Mouse (Mus musculus) heart, embryonic 15.5 days (tissue): ENCODE measurements at regions not wholly inside any gene's neighbourhood (a gene's known extent, or its start where the extent isn't known, plus 50 kb on each side); places are given as distances from the start of the nearest gene placed in this dataset.
"Not testable (repeated sequence)": the region's sequence is repeated elsewhere in the genome, so short reads cannot be mapped to it uniquely, and the experiment has no call there.

Source experiments
- ATAC-seq: fragments of 200-750 bp; cut with Nextera tagmentation; replicated peaks from 2 replicates; pipeline ENCODE4 v1.8.0; 2017; ENCODE audit warnings: low read depth, moderate TSS enrichment; ENCODE audit not compliant: insufficient number of reproducible peaks, insufficient read depth, low FRiP score
- H3K27ac ChIP-seq: fragments of 300-500 bp; sonication (generic); 2 replicates; pipeline ENCODE4 v1.5.1; 2015; ENCODE audit warnings: mild to moderate bottlenecking, inconsistent platforms
- H3K27me3 ChIP-seq: fragments of 300-500 bp; sonication (generic); 2 replicates; pipeline ENCODE4 v1.6.1; 2015; ENCODE audit warnings: inconsistent platforms
- H3K36me3 ChIP-seq: fragments of 300-500 bp; sonication (generic); 2 replicates; pipeline ENCODE4 v1.6.1; 2015; ENCODE audit warnings: mild to moderate bottlenecking, inconsistent platforms
- H3K4me1 ChIP-seq: fragments of 300-500 bp; sonication (generic); replicated peaks from 2 replicates; pipeline ENCODE4 v1.6.1; 2015; ENCODE audit warnings: inconsistent platforms
- H3K4me2 ChIP-seq: fragments of 300-500 bp; sonication (generic); 2 replicates; pipeline ENCODE4 v1.6.1; 2015; ENCODE audit warnings: inconsistent platforms, mild to moderate bottlenecking, moderate library complexity
- H3K4me3 ChIP-seq: fragments of 300-500 bp; sonication (generic); 2 replicates; pipeline ENCODE4 v1.5.1; 2015; ENCODE audit warnings: mild to moderate bottlenecking, inconsistent platforms
- H3K9ac ChIP-seq: fragments of 300-500 bp; sonication (generic); 2 replicates; pipeline ENCODE4 v1.6.1; 2015; ENCODE audit warnings: mild to moderate bottlenecking, inconsistent platforms
- H3K9me3 ChIP-seq: fragments of 300-500 bp; sonication (generic); replicated peaks from 2 replicates; pipeline ENCODE4 v1.6.1; 2016; ENCODE audit warnings: inconsistent platforms
- WGBS: fragments of 180-500 bp; shearing (Covaris S2); methylation state at CpG from one replicate; pipeline ENCODE4 v1.1.7; 2015; ENCODE audit warnings: mixed read lengths; 5-methylcytosine and 5-hydroxymethylcytosine counted together

DNA sequence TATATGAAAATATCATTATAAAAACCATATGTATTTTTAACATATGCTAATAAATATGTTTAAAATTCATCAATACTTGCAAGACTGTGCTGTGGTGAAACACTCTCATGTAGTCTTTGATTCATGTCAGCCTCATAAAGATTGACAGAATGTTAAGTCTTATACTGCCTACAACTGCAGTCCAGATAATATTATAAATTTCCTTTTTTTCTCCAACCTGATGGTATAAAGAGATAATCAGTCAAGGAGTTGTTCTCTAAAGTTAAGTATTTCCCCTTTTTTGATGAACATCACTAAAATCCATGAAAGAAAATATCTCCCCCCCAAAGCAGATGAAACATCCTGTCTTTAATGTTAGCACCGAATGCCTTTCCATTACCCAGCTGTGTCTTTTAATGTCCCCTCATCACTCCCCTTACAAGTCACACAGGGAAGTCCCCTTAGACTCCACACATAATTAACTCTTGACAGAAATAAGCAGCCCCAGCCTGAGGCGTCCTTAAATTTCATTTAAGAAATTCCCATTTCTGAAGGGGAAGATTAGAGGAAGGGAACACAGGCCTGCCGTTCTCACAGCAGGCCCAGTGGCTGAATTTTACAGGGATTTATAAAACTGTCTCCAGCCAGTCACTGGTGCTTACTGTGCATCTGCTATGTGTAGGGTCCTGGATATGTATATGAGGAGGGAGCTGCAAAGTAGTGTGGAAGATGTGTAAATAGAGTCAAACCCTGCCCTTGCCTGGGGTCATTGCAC, 129.0 kb upstream of the Tbl1xr1 start:
- no peak overlapping the region for H3K27ac ChIP-seq
- no peak for ATAC-seq

DNA sequence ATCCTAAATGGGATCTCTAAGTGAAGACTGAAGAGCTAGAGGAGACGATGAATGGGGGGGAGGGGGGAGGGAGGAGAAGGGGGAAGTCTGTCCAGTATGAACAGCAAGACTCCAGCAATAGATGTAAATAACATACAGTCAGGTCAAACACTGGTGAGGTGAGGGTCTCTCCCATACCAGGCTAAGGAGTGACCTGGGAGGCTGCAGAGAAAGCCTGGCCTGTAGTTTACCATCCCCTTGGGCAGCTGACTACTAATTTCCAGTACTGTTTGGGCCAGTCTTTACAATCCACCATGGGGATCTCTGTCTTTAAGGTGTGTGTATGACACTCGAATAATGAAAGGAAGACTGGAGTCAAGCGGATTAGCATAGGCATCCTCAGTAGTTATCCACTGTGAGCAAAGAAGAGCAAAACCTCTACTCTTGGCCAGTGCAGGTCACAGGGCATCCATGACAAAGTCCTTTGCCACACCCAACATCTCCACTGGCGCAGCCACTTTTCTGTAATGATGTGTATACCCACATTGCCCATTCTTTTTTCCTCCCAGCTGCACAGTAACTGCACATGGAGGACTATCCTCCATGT, 128.3 kb upstream of the Tbl1xr1 start:
- Histone ChIP-seq H3K9ac (no peak overlapping the region), H3K36me3 (no peaks in the 10 kb centered on the region), H3K4me1 (peaks cover 8% of the 10 kb centered on the region), H3K27me3 (no peaks in the 10 kb centered on the region), H3K27ac (no peak overlapping the region), H3K4me3 (no peak overlapping the region), H3K9me3 (no peaks in the 10 kb centered on the region), H3K4me2 (no peak overlapping the region)
- 77% methylated on average over 4 of the region's 4 CpGs for WGBS
- ATAC-seq = no peak

More for the DNA sequence above, 129.0 kb upstream of the Tbl1xr1 start:
- no peaks in the 10 kb centered on the region for H3K9me3 ChIP-seq
- WGBS = 48% methylated on average over 3 of the region's 3 CpGs
- H3K27me3 ChIP-seq = no peaks in the 10 kb centered on the region
- no peak overlapping the region for H3K4me3 ChIP-seq
- no peak overlapping the region for H3K9ac ChIP-seq
- no peak overlapping the region for H3K4me2 ChIP-seq
- peaks cover 2% of the 10 kb centered on the region for H3K4me1 ChIP-seq
- no peaks in the 10 kb centered on the region for H3K36me3 ChIP-seq

DNA sequence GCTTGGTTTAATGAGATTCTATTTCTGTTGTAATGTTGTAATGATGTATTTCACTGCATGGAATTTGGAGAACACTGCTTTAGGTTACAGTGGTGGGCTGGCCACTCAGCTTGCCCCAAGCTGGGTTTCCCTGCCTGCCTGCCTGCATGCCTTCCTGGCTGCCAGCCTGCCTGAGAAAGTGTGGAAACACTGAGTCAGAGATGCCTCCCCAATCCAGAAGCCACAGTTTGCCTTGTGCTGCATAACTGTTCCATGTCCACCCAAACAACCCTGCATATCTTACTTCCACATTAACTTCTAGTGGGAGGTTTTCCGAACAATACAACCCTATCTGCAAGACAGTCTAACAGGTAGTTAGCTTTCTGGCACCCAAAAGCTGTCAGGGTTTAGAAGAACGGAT, 127.0 kb upstream of the Tbl1xr1 start:
- H3K4me2 ChIP-seq = no peak overlapping the region
- H3K27me3 ChIP-seq = no peaks in the 10 kb centered on the region
- no peak overlapping the region for H3K27ac ChIP-seq
- H3K4me3 ChIP-seq = no peak overlapping the region
- H3K9me3 ChIP-seq = no peaks in the 10 kb centered on the region
- H3K9ac ChIP-seq = no peak overlapping the region
- WGBS = 72% methylated on average over 2 of the region's 2 CpGs
- peaks cover 12% of the 10 kb centered on the region for H3K4me1 ChIP-seq
- no peaks in the 10 kb centered on the region for H3K36me3 ChIP-seq
- no peak for ATAC-seq

DNA sequence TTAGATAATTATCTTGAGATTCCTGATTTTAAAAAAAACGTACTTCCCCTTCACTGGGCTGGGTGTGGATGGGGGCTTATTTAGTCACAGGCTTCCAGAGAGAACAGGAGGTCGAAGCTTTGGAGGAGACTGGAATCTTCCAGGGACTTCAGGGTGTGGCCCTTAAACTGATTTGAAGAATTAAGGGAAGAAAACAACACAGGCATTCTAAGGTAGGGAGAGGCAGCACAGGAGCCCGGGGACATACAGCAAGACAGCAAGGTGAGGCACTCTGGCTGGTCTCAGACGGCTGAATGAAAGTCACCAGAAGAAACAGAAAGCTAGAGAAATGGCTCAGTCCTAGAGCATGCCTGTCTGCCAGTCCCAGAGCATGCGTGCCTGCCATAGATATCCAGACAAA, 125.9 kb upstream of the Tbl1xr1 start:
- H3K4me2 ChIP-seq = no peak overlapping the region
- 63% methylated on average over 5 of the region's 5 CpGs for WGBS
- H3K27me3 ChIP-seq = no peaks in the 10 kb centered on the region
- peaks cover 13% of the 10 kb centered on the region for H3K4me1 ChIP-seq
- H3K4me3 ChIP-seq = no peak overlapping the region
- no peaks in the 10 kb centered on the region for H3K36me3 ChIP-seq
- no peak overlapping the region for H3K27ac ChIP-seq
- no peak overlapping the region for H3K9ac ChIP-seq
- no peak for ATAC-seq
- no peaks in the 10 kb centered on the region for H3K9me3 ChIP-seq

DNA sequence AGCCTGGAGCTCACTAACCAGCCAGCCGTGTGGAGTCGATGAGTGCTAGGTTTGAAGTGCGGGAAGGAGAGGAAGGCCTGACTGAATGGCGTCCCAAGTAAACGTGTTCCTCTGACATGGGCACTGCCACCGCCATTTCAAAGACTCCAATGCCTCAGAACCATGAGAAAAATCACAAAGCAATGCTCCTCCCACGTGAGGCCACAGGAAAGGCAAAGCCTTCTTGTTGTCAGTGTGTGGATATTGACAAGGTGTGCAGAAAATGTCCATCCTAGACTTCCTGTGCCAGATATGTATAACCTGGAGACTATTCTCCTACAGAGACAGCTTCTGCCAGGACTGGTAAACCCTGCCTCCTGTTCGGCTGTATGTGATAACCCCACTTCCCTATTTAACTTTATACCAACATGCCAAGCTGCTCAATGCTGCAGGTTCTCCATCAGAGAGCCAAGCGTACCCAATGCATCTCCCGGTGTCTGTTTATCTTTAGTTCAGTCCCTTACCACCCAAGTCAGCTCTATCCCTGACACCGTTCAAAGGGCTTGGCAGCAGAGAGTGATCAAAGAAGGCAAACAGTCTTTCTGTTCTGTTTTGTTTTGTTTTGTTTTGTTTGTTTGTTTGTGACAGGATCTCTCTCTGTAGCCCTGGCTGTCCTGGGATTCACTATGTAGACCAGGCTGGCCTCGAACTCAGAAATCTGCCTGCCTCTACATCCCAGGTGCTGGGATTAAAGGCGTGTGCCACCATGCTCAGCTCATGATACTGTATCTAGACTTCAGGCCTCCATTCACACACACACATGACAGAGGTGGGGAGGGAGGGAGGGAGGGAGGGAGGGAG, 124.8 kb upstream of the Tbl1xr1 start:
- H3K4me2 ChIP-seq = no peak overlapping the region
- H3K4me3 ChIP-seq = no peak overlapping the region
- no peak for ATAC-seq
- H3K9ac ChIP-seq = no peak overlapping the region
- no peak overlapping the region for H3K27ac ChIP-seq
- no peaks in the 10 kb centered on the region for H3K27me3 ChIP-seq
- H3K4me1 ChIP-seq = peaks cover 15% of the 10 kb centered on the region
- no peaks in the 10 kb centered on the region for H3K36me3 ChIP-seq
- no peaks in the 10 kb centered on the region for H3K9me3 ChIP-seq
- WGBS = 79% methylated on average over 13 of the region's 13 CpGs

DNA sequence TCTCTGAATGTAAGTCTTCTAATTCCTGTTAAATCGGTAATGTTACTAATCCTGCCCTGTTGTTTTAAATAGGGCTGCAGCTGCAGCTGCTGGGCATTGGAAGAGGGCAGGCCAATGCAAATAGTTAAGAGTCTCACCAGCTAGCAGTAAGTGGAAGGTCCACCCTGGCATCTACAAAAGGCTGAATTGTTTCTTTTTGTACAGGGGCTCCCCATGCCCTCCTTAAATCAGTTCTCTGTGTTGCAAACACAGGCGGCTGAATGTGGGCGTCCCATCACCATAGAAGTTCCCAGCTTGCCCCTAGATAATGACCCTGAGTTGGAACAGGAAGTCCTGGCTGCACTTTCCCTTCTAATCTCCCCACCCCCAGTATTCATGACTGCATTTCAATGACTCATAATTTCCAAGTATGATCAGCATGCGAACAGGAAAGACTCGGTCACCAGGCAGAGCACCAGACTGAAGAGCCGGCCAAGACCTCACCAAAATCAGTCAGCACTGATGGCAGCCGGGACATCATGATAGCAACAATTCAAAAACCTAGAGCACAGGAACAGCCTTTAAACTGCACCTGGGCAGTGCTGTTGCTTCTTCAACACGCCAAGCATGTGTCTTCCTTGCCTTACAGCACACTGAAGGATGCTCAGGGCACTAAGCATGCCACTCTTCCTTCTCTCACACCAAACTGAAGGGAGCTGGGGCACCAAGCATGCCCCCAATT, 123.6 kb upstream of the Tbl1xr1 start:
- peak; percentile 77 for ATAC-seq

DNA sequence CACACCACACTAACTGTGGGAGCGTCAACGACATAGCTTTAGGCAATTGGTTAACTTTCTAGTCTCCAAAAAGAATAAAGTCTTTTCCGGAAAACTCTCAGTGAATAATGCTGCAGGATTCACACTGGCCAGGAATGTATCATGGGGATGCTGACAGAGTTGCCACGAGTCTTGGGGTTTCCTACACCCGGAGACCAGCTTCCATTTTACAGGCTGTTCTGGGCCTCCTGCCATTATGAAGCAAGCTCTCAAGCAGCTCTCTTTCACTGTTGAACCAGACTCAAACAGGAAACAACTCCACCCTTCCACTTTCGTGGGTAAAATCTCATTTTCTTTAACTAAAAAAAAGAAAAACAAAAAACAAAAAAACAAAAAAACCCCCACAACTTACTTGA, 123.0 kb upstream of the Tbl1xr1 start:
- no peak overlapping the region for H3K4me3 ChIP-seq
- no peak overlapping the region for H3K9ac ChIP-seq
- H3K27ac ChIP-seq = peak overlapping the region; percentile 66
- no peaks in the 10 kb centered on the region for H3K27me3 ChIP-seq
- H3K9me3 ChIP-seq = no peaks in the 10 kb centered on the region
- ATAC-seq = no peak
- peaks cover 15% of the 10 kb centered on the region for H3K4me1 ChIP-seq
- H3K4me2 ChIP-seq = no peak overlapping the region
- 71% methylated on average over 6 of the region's 6 CpGs for WGBS
- no peaks in the 10 kb centered on the region for H3K36me3 ChIP-seq

More for the DNA sequence above, 123.6 kb upstream of the Tbl1xr1 start:
- no peak overlapping the region for H3K4me2 ChIP-seq
- no peak overlapping the region for H3K9ac ChIP-seq
- WGBS = 29% methylated on average over 8 of the region's 8 CpGs
- peaks cover 15% of the 10 kb centered on the region for H3K4me1 ChIP-seq
- H3K36me3 ChIP-seq = no peaks in the 10 kb centered on the region
- no peaks in the 10 kb centered on the region for H3K27me3 ChIP-seq
- peak overlapping the region; percentile 66 for H3K27ac ChIP-seq
- no peak overlapping the region for H3K4me3 ChIP-seq
- no peaks in the 10 kb centered on the region for H3K9me3 ChIP-seq

DNA sequence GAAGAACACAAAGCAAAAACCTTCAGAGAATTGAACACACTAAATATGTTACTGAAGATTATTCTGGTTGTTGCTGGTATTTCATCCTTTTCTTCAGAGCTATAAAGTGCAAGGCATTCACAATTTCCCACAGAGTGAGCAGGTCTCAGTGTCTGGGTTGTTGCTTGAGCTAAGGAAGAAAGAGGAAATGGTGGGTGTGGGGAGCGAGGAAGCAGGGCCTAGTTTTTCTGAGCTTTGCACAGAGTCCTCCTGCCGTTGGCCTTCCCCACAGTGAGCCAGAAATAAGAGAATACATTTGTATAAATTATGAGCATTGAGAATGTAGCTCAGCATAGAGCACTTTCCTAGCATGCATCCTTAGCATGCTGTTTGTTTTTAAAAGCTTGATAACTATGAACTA, 120.8 kb upstream of the Tbl1xr1 start:
- Histone ChIP-seq H3K4me3 (no peak overlapping the region), H3K4me1 (peaks cover 18% of the 10 kb centered on the region), H3K27ac (peak overlapping the region; percentile 44; the same call in 1 of the 2 replicates), H3K27me3 (no peaks in the 10 kb centered on the region), H3K9me3 (no peaks in the 10 kb centered on the region), H3K36me3 (no peaks in the 10 kb centered on the region), H3K4me2 (no peak overlapping the region), H3K9ac (no peak overlapping the region)
- WGBS = 57% methylated on average over 2 of the region's 2 CpGs
- no peak for ATAC-seq

DNA sequence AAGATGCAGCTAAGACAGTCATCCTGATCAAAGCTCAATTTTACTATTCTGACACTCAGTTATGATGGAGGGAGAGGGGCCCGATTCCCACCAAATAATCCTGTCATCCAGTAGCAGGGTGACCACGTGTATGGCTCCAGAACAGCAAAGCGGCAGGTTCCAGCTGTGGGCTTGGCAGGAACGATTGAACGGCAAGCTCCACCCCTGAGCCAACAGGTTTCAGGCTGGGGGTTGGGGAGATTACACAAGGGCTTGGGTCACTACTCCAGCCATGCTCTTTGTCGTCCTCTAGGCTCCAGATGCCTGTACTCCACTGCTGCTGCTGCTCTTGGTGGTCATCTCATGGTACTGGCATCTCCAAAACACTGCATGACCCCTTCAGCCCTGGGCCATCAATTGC, 119.3 kb upstream of the Tbl1xr1 start:
- not testable (repeated sequence) for H3K4me3 ChIP-seq, H3K27ac ChIP-seq, H3K27me3 ChIP-seq, H3K9me3 ChIP-seq, ATAC-seq, H3K9ac ChIP-seq, H3K36me3 ChIP-seq, H3K4me2 ChIP-seq
- 58% methylated on average over 6 of the region's 6 CpGs for WGBS
- peaks cover 26% of the 10 kb centered on the region for H3K4me1 ChIP-seq

DNA sequence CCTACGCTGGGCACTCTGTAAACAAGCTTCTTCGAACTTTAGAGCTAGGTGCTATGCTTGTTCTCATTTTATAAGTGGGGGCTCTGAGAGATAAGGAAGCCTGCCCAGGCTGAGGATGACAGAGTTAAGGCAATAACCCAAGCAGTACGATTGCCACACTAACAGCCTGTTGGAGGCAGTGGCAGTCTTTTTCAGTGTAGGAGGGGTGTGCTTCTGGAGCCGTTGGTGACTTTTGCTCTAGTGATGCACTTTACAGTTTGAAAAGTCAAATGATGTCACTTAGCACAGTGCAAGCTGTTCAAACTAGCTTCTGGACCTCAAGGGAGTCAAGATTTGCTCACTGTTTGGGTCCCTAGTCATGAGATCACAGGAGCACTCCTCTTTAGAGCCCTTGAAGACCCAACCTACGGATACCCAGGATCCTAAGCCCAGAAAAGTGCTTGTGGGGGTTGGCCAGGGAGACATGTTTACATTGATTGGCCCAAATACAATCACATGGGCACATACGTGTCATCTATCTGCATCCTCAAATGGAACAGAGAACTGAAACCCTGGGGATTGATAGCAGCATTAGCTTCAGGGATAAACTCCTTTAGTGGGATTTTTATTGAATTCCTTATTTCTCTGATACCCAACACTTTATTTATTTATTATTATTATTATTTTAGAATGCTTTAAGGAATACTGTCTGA, 117.7 kb upstream of the Tbl1xr1 start:
- Histone ChIP-seq H3K4me3 (no peak overlapping the region), H3K27ac (no peak overlapping the region), H3K36me3 (no peaks in the 10 kb centered on the region), H3K4me2 (no peak overlapping the region), H3K9ac (no peak overlapping the region), H3K27me3 (no peaks in the 10 kb centered on the region), H3K9me3 (no peaks in the 10 kb centered on the region), H3K4me1 (peaks cover 29% of the 10 kb centered on the region)
- WGBS = 61% methylated on average over 6 of the region's 6 CpGs
- ATAC-seq = no peak

DNA sequence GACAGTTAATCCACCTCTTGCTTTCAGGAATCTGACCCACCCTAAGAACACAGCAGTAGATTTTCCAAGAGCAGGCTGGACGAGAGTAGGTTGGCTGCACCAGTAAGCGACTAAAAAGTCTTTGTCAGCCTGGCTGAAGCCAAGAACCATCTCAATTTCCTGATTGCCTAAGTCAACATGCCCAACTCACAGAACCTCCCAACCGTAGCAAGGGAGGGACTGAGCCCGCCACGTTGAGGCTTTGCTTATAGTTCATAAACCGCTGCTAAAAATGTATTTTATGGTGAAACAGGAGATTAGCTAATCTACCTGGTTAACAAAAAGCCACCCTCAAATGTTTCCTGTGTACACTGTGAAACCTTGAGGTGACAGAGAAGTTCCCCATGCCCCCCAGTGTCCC, 115.4 kb upstream of the Tbl1xr1 start:
- 71% methylated on average over 6 of the region's 6 CpGs for WGBS
- no peaks in the 10 kb centered on the region for H3K9me3 ChIP-seq
- H3K36me3 ChIP-seq = no peaks in the 10 kb centered on the region
- no peak for ATAC-seq
- peaks cover 34% of the 10 kb centered on the region for H3K4me1 ChIP-seq
- no peak overlapping the region for H3K9ac ChIP-seq
- no peak overlapping the region for H3K4me3 ChIP-seq
- H3K4me2 ChIP-seq = no peak overlapping the region
- H3K27me3 ChIP-seq = no peaks in the 10 kb centered on the region
- H3K27ac ChIP-seq = no peak overlapping the region
